ENCODE assay signal across 22 mouse cellular contexts in genomic region chr11:77042816-77043215, GRCm38 (mm10). TPM values are rescaled to one million over a fixed set of nuclear protein-coding genes. Genes with fewer than 3 reads are reported as not detected.
DNase-seq lines count a peak whose midpoint lies in the region; ATAC-seq and TF ChIP-seq lines count a peak whose summit lies in the region.
"Had no signal": no experiment of that assay in that cellular context is flagged by ENCODE, and none has a peak within 500 bp of the region (broad histone marks: within the 10 kb centered on the region; RNA-seq: fewer than 3 reads in every experiment).

No protein-coding gene starts in this region.

- H3K4me2 ChIP-seq in kidney, embryonic 15.5 days, result no peak overlapping the region
- no peak overlapping the region for H3K4me2 ChIP-seq in kidney, embryonic 14.5 days (replicated peaks; ENCODE audit: low read depth, low read length)
- H3K4me2 ChIP-seq in kidney, postnatal 0 days (ENCODE audit: low read length), result no peak overlapping the region
- H3K4me2 ChIP-seq: embryonic facial prominence, embryonic 12.5 days; forebrain, embryonic 13.5 days; forebrain, embryonic 15.5 days had no signal

- no peaks in the 10 kb centered on the region for H3K27me3 ChIP-seq in kidney, embryonic 15.5 days
- H3K27me3 ChIP-seq in kidney, embryonic 14.5 days (ENCODE audit: control insufficient read depth, insufficient read depth, low read length), result no peaks in the 10 kb centered on the region
- H3K27me3 ChIP-seq in kidney, postnatal 0 days (ENCODE audit: insufficient read depth, low read length), result no peaks in the 10 kb centered on the region
- H3K27me3 ChIP-seq: embryonic facial prominence, embryonic 12.5 days; forebrain, embryonic 13.5 days; forebrain, embryonic 15.5 days; Patski had no signal

- no peak overlapping the region for H3K9ac ChIP-seq in kidney, embryonic 15.5 days
- H3K9ac ChIP-seq in kidney, embryonic 14.5 days (ENCODE audit: low read depth, low read length), result no peak overlapping the region
- H3K9ac ChIP-seq in kidney, postnatal 0 days (ENCODE audit: low read depth, low read length), result no peak overlapping the region
- H3K9ac ChIP-seq: embryonic facial prominence, embryonic 12.5 days; forebrain, embryonic 13.5 days; forebrain, embryonic 15.5 days; forebrain, postnatal 0 days had no signal

- no peak for DNase-seq in kidney, postnatal 0 days (ENCODE audit: low spot score)
- no peak for DNase-seq in kidney, postnatal 4 days
- DNase-seq in A20 (ENCODE audit: low read depth, low spot score), result peak; percentile 62
- no peak for DNase-seq in adrenal gland, adult (ENCODE audit: inconsistent age in 2 of 2, low spot score in 1 of 2)
- DNase-seq: adrenal gland, adult 2 months; adrenal gland, postnatal 14 days; adrenal gland, postnatal 36 days; cerebellum, adult 11-12 months; cerebellum, adult 2 months; cerebellum, adult 9-10 months; cerebellum, postnatal 10 days; cerebellum, postnatal 25 days; forebrain, postnatal 0 days had no signal

- H3K4me3 ChIP-seq in kidney, embryonic 15.5 days (replicated peaks), result no peak overlapping the region
- no peak overlapping the region for H3K4me3 ChIP-seq in kidney, embryonic 14.5 days (ENCODE audit: low read length)
- H3K4me3 ChIP-seq in kidney, postnatal 0 days (replicated peaks; ENCODE audit: low read depth, low read length), result no peak overlapping the region
- H3K4me3 ChIP-seq: embryonic facial prominence, embryonic 10.5 days; embryonic facial prominence, embryonic 12.5 days; forebrain, embryonic 13.5 days; forebrain, embryonic 15.5 days had no signal

- peaks cover 27% of the 10 kb centered on the region for H3K36me3 ChIP-seq in kidney, embryonic 15.5 days
- H3K36me3 ChIP-seq in kidney, embryonic 14.5 days (ENCODE audit: control insufficient read depth, insufficient read depth, low read length), result peaks cover 24% of the 10 kb centered on the region
- H3K36me3 ChIP-seq in kidney, postnatal 0 days (ENCODE audit: insufficient read depth, low read length), result peaks cover 20% of the 10 kb centered on the region

- ATAC-seq in kidney, embryonic 15.5 days (replicated peaks; ENCODE audit: low FRiP score), result no peak
- no peak for ATAC-seq in kidney, embryonic 14.5 days (ENCODE audit: low FRiP score, low TSS enrichment)
- 0 out of 2 replicates have a peak, but pooled peaks have one; percentile 49 for ATAC-seq in kidney, postnatal 0 days (replicated peaks; ENCODE audit: low FRiP score, low read depth)
- ATAC-seq: activated CD4-positive, CD25-positive, alpha-beta regulatory T cell, adult 4 months; forebrain, embryonic 13.5 days; forebrain, embryonic 15.5 days; forebrain, postnatal 0 days; Patski had no signal

- H3K9me3 ChIP-seq in kidney, embryonic 15.5 days (replicated peaks), result no peaks in the 10 kb centered on the region
- no peaks in the 10 kb centered on the region for H3K9me3 ChIP-seq in kidney, embryonic 14.5 days (ENCODE audit: control insufficient read depth, low read length)
- no peaks in the 10 kb centered on the region for H3K9me3 ChIP-seq in kidney, postnatal 0 days (replicated peaks; ENCODE audit: low read length)
- H3K9me3 ChIP-seq: embryonic facial prominence, embryonic 10.5 days; embryonic facial prominence, embryonic 12.5 days; forebrain, embryonic 13.5 days; forebrain, embryonic 15.5 days; G1E had no signal

- peak overlapping the region; percentile 42; the same call in 1 of the 2 replicates for H3K27ac ChIP-seq in kidney, embryonic 15.5 days
- no peak overlapping the region for H3K27ac ChIP-seq in kidney, embryonic 14.5 days (ENCODE audit: low read depth, low read length)
- peak overlapping the region; percentile 25; the same call in 1 of the 2 replicates for H3K27ac ChIP-seq in kidney, postnatal 0 days
- H3K27ac ChIP-seq: embryonic facial prominence, embryonic 10.5 days; embryonic facial prominence, embryonic 12.5 days; forebrain, embryonic 13.5 days; forebrain, embryonic 15.5 days had no signal

- peaks cover 10% of the 10 kb centered on the region for H3K4me1 ChIP-seq in kidney, embryonic 15.5 days
- 0 out of 2 replicates have a peak, but pooled peaks cover 4% of the 10 kb centered on the region for H3K4me1 ChIP-seq in kidney, embryonic 14.5 days (ENCODE audit: control insufficient read depth, insufficient read depth, low read length)
- H3K4me1 ChIP-seq in kidney, postnatal 0 days (replicated peaks; ENCODE audit: insufficient read depth, low read length), result no peaks in the 10 kb centered on the region
- H3K4me1 ChIP-seq: embryonic facial prominence, embryonic 12.5 days; forebrain, embryonic 13.5 days; forebrain, embryonic 15.5 days had no signal

- no peak for TF ChIP-seq CTCF in kidney, postnatal 0 days (IDR thresholded peaks at IDR 0.05; ENCODE audit: low read depth)

- 80% methylated on average over 2 of the region's 2 CpGs for WGBS in kidney, embryonic 15.5 days
- 74% methylated on average over 2 of the region's 2 CpGs for WGBS in kidney, embryonic 14.5 days
- 75% methylated on average over 2 of the region's 2 CpGs for WGBS in kidney, postnatal 0 days

RNA-seq across cellular contexts. Expression of gene Nsrp1, which starts 35.4 kb away (rescaled TPM):
- polyA plus RNA-seq in kidney, embryonic 15.5 days (2015; fragmentation: Nextera tagmentation; extraction: Ambion mirVana), result 75.1 and 77.7 TPM in 2 replicates
- polyA plus RNA-seq in kidney, embryonic 14.5 days (2014; fragmentation: Nextera tagmentation; extraction: Ambion mirVana), result 78.5 and 88.1 TPM in 2 replicates
- polyA plus RNA-seq in kidney, postnatal 0 days (2015; fragmentation: Nextera tagmentation; extraction: Ambion mirVana), result 76.3 TPM in 2 replicates

RNA-seq across cellular contexts. Expression of gene Slc6a4, which starts 44.4 kb away (rescaled TPM):
- 1.6 and 2.1 TPM in 2 replicates for polyA plus RNA-seq in kidney, embryonic 15.5 days (2015; fragmentation: Nextera tagmentation; extraction: Ambion mirVana)
- polyA plus RNA-seq in kidney, embryonic 14.5 days (2014; fragmentation: Nextera tagmentation; extraction: Ambion mirVana), result 1.1 and 2.2 TPM in 2 replicates
- 3.3 and 3.4 TPM in 2 replicates for polyA plus RNA-seq in kidney, postnatal 0 days (2015; fragmentation: Nextera tagmentation; extraction: Ambion mirVana)
- polyA plus RNA-seq: activated CD4-positive, CD25-positive, alpha-beta regulatory T cell, adult 4 months; G1E had no signal
